Mouse (Mus musculus): ENCODE data around the gene Arhgef3. TPM values are rescaled to one million over a fixed set of nuclear protein-coding genes. Genes with fewer than 3 reads are reported as not detected.

Gene Arhgef3
- polyA plus RNA-seq, 1 experiment from 2014 or later: 37.3 TPM

- Histone ChIP-seq H3K27me3 (replicated peaks; ENCODE audit: insufficient read depth, low read length) (no peaks in the 10 kb centered on the region), H3K9ac (replicated peaks; ENCODE audit: low read depth) (no peak overlapping the region), H3K9me3 (ENCODE audit: low read length) (no peaks in the 10 kb centered on the region), H3K27ac (ENCODE audit: low read length) (0 out of 2 replicates have a peak overlapping the region, but pooled peaks have one; percentile 20), H3K4me3 (ENCODE audit: low read depth, low read length) (no peak overlapping the region), H3K4me1 (ENCODE audit: insufficient read depth, low read depth, low read length) (no peaks in the 10 kb centered on the region), H3K4me2 (replicated peaks; ENCODE audit: low read depth, low read length) (no peak overlapping the region), H3K36me3 (ENCODE audit: insufficient read depth, low read length) (no peaks in the 10 kb centered on the region)
- 63% methylated on average over 8 of the region's 8 CpGs for WGBS
- ATAC-seq (peak; percentile 9; the same call in 1 of the 2 replicates), DNase-seq (ENCODE audit: low spot score) (no peak)
- TF ChIP-seq CTCF (IDR thresholded peaks at IDR 0.05): no peak
- no peak for TF ChIP-seq EP300 (IDR thresholded peaks at IDR 0.05)
These were observed 52.1 kb downstream of the Arhgef3 start for GRCm38 (mm10) chr14:27166751-27167150.

GRCm38 (mm10) chr14:27167177-27167576 is 52.5 kb downstream of the Arhgef3 start:
- 45% methylated on average over 4 of the region's 4 CpGs for WGBS
- Histone ChIP-seq H3K9ac (replicated peaks; ENCODE audit: low read depth) (no peak overlapping the region), H3K27me3 (replicated peaks; ENCODE audit: insufficient read depth, low read length) (no peaks in the 10 kb centered on the region), H3K4me2 (replicated peaks; ENCODE audit: low read depth, low read length) (no peak overlapping the region), H3K9me3 (ENCODE audit: low read length) (no peaks in the 10 kb centered on the region), H3K36me3 (ENCODE audit: insufficient read depth, low read length) (no peaks in the 10 kb centered on the region), H3K27ac (ENCODE audit: low read length) (no peak overlapping the region), H3K4me1 (ENCODE audit: insufficient read depth, low read depth, low read length) (no peaks in the 10 kb centered on the region), H3K4me3 (ENCODE audit: low read depth, low read length) (no peak overlapping the region)
- TF ChIP-seq CTCF (IDR thresholded peaks at IDR 0.05): no peak
- TF ChIP-seq EP300 (IDR thresholded peaks at IDR 0.05): no peak
- DNase-seq (ENCODE audit: low spot score) (no peak), ATAC-seq (peak; percentile 4; the same call in 1 of the 2 replicates)

DNA sequence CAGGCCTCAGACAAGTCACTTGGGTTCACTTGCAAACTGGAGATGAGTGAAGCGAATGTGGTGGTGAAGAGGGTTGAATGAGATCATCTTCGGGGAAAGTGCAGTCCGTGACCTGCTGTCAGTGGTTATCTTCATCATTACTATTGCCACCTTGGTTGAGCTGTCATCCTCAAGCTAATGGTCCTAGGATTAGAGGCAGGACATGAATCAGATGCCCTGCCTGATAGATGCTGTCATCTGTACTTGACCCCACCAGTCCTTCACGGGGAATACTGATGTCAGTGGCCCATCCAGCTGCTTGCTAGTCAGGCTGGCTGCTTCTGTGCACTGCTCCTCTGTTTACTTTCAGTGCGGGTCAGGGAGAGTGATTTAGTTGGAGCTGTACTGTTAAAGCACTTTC is 53.7 kb downstream of the Arhgef3 start:
- Histone ChIP-seq H3K9me3 (ENCODE audit: low read length) (no peaks in the 10 kb centered on the region), H3K27ac (ENCODE audit: low read length) (no peak overlapping the region), H3K9ac (replicated peaks; ENCODE audit: low read depth) (no peak overlapping the region), H3K27me3 (replicated peaks; ENCODE audit: insufficient read depth, low read length) (no peaks in the 10 kb centered on the region), H3K36me3 (ENCODE audit: insufficient read depth, low read length) (no peaks in the 10 kb centered on the region), H3K4me3 (ENCODE audit: low read depth, low read length) (no peak overlapping the region), H3K4me2 (replicated peaks; ENCODE audit: low read depth, low read length) (no peak overlapping the region), H3K4me1 (ENCODE audit: insufficient read depth, low read depth, low read length) (no peaks in the 10 kb centered on the region)
- DNase-seq (ENCODE audit: low spot score): no peak
- ATAC-seq: no peak
- TF ChIP-seq EP300 (IDR thresholded peaks at IDR 0.05) (no peak), CTCF (IDR thresholded peaks at IDR 0.05) (no peak)
- WGBS: 52% methylated on average over 5 of the region's 5 CpGs

DNA sequence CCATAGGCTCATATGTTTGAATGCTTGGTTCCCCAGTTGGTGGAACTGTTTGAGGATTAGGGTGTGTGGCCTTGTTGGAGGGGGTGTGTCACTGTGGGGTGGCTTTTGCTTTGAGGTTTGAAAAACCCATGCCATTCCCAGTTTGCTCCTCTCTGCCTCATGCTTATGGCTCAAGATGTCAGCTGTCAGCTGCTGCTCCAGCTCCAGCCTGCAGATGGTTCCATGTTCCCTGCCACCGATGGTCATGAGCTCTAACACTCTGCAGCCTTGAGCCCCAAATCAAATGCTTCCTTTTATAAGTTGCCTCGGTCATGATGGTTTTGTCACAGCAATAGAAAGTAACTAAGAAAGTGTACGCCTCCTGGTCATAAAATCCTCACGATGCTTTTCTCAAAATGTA is 54.6 kb downstream of the Arhgef3 start:
- Histone ChIP-seq H3K36me3 (ENCODE audit: insufficient read depth, low read length) (no peaks in the 10 kb centered on the region), H3K9ac (replicated peaks; ENCODE audit: low read depth) (no peak overlapping the region), H3K4me3 (ENCODE audit: low read depth, low read length) (no peak overlapping the region), H3K27me3 (replicated peaks; ENCODE audit: insufficient read depth, low read length) (no peaks in the 10 kb centered on the region), H3K9me3 (ENCODE audit: low read length) (no peaks in the 10 kb centered on the region), H3K4me2 (replicated peaks; ENCODE audit: low read depth, low read length) (no peak overlapping the region), H3K27ac (ENCODE audit: low read length) (no peak overlapping the region), H3K4me1 (ENCODE audit: insufficient read depth, low read depth, low read length) (peaks cover 4% of the 10 kb centered on the region; the same call in 1 of the 2 replicates)
- ATAC-seq (no peak), DNase-seq (ENCODE audit: low spot score) (no peak)
- TF ChIP-seq CTCF (IDR thresholded peaks at IDR 0.05): no peak
- TF ChIP-seq EP300 (IDR thresholded peaks at IDR 0.05): no peak
- WGBS: 93% methylated on average over 4 of the region's 4 CpGs

DNA sequence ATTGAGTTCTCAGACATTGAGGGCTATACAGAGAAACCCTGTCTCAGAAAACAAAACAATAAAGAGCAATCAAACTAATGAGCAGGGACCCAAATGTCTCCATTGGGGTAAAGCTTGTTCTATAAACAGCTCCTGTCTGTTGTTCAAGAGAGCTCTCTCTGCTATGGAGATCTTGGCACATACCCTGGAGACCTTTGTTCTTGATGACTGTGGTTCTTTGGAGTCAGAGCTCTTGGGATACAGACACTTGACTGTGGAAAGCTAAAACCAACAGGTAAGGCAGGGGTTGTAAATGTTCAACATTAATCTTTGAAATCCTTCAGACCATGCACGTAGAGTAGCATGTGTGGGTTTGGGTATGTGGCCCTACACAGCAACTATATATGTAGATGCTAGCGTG is 55.7 kb downstream of the Arhgef3 start:
- TF ChIP-seq EP300 (IDR thresholded peaks at IDR 0.05) (no peak), CTCF (IDR thresholded peaks at IDR 0.05) (no peak)
- ATAC-seq (no peak), DNase-seq (ENCODE audit: low spot score) (no peak)
- peaks cover 6% of the 10 kb centered on the region; the same call in 1 of the 2 replicates for H3K4me1 ChIP-seq (ENCODE audit: insufficient read depth, low read depth, low read length)
- no peaks in the 10 kb centered on the region for H3K27me3 ChIP-seq (replicated peaks; ENCODE audit: insufficient read depth, low read length)
- no peak overlapping the region for H3K4me3 ChIP-seq (ENCODE audit: low read depth, low read length)
- no peaks in the 10 kb centered on the region for H3K36me3 ChIP-seq (ENCODE audit: insufficient read depth, low read length)
- no peak overlapping the region for H3K27ac ChIP-seq (ENCODE audit: low read length)
- H3K9me3 ChIP-seq (ENCODE audit: low read length): no peaks in the 10 kb centered on the region
- H3K9ac ChIP-seq (replicated peaks; ENCODE audit: low read depth): no peak overlapping the region
- 90% methylated on average over 2 of the region's 2 CpGs for WGBS
- H3K4me2 ChIP-seq (replicated peaks; ENCODE audit: low read depth, low read length): no peak overlapping the region

DNA sequence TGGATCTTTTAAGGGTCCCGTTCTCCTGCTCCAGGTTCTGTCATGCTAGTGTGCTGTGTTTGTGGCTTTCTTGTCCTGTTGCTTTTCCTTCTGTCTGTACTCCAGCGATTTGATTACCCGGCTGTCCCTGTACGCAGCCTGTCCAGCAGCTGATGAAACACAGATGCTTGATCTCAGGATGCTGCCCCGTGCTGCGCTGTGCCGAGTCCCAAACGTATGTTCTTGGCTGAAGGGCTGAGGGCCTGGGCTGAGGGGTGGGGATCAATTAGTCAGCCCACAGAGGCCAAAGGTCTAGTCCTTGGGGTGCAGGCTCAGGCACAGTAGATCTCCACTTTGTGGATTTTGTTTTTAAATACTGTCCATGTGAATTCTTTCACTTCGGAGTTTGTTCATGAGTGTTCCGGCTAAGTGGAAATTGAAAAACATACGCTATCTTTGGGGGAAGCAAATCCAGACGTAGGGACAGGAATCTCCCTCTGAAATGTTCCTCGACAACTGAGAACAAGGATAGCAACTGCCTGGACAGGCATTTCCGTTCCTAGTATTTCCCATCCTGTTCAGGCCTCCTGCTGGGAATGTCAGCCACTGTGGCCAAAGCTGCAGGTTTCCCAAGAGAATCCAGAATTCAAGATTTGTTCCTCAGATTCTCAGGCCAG is 56.6 kb downstream of the Arhgef3 start:
- DNase-seq (ENCODE audit: low spot score) (peak; percentile 59), ATAC-seq (peak; percentile 53)
- no peaks in the 10 kb centered on the region for H3K27me3 ChIP-seq (replicated peaks; ENCODE audit: insufficient read depth, low read length)
- no peak overlapping the region for H3K4me3 ChIP-seq (ENCODE audit: low read depth, low read length)
- TF ChIP-seq EP300 (IDR thresholded peaks at IDR 0.05) (peak; percentile 44; the same call in 1 of the 2 replicates), CTCF (IDR thresholded peaks at IDR 0.05) (no peak)
- H3K4me1 ChIP-seq (ENCODE audit: insufficient read depth, low read depth, low read length): peaks cover 6% of the 10 kb centered on the region; the same call in 1 of the 2 replicates
- no peak overlapping the region for H3K4me2 ChIP-seq (replicated peaks; ENCODE audit: low read depth, low read length)
- WGBS: 46% methylated on average over 14 of the region's 14 CpGs
- H3K27ac ChIP-seq (ENCODE audit: low read length): peak overlapping the region; percentile 66
- H3K9ac ChIP-seq (replicated peaks; ENCODE audit: low read depth): no peak overlapping the region
- H3K36me3 ChIP-seq (ENCODE audit: insufficient read depth, low read length): no peaks in the 10 kb centered on the region
- H3K9me3 ChIP-seq (ENCODE audit: low read length): no peaks in the 10 kb centered on the region

All from lung, postnatal 0 days (tissue).